ENCODE assay signal across 25 mouse cellular contexts in the genomic region with DNA sequence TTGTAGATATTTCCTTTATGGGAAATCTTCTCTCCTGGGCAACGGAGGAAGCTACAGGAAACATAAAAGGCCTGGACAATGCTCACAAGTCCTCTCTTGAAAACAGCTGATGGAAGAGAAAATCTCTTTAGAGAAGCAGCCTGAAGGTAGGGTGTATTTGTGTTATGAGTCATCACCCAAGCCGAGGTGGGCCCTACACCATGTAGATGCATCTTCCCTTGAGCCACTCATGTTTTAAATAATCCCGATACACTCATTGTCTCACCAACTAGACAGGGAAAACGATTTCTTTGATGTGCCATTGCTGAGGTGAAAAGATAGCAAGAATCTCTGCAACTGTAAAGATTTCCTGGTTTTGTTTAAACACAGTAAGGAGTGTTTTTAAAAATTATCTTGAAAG.
"Had no signal": no experiment of that assay in that cellular context is flagged by ENCODE, and none has a peak within 500 bp of the region (broad histone marks: within the 10 kb centered on the region; RNA-seq: fewer than 3 reads in every experiment).

No protein-coding gene starts in this region.

- DNase-seq: cerebellum, adult 9-11 months; cerebellum, postnatal 10 days; cerebellum, postnatal 14 days; cerebellum, postnatal 25 days; cerebellum, postnatal 36 days; embryo, embryonic 11 days; forebrain, postnatal 0 days; gastrocnemius, adult 2 months; gastrocnemius, postnatal 10 days; gastrocnemius, postnatal 14 days; gastrocnemius, postnatal 25 days; gastrocnemius, postnatal 36 days; heart, adult 18-20 months; heart, adult 2 months had no signal

- H3K27ac ChIP-seq: embryonic facial prominence, embryonic 10.5 days; embryonic facial prominence, embryonic 12.5 days; embryonic facial prominence, embryonic 13.5 days; embryonic facial prominence, embryonic 15.5 days; forebrain, embryonic 10.5 days; forebrain, embryonic 12.5 days; forebrain, embryonic 13.5 days; gastrocnemius, adult 2 months; heart, adult 2 months; heart, embryonic 10.5 days had no signal

- H3K4me1 ChIP-seq: embryonic facial prominence, embryonic 10.5 days; embryonic facial prominence, embryonic 12.5 days; embryonic facial prominence, embryonic 13.5 days; embryonic facial prominence, embryonic 15.5 days; forebrain, embryonic 10.5 days; forebrain, embryonic 12.5 days; forebrain, embryonic 13.5 days; heart, embryonic 10.5 days had no signal

- H3K4me2 ChIP-seq: embryonic facial prominence, embryonic 12.5 days; embryonic facial prominence, embryonic 13.5 days; embryonic facial prominence, embryonic 15.5 days; forebrain, embryonic 12.5 days; forebrain, embryonic 13.5 days had no signal

- H3K9me3 ChIP-seq: embryonic facial prominence, embryonic 10.5 days; embryonic facial prominence, embryonic 12.5 days; embryonic facial prominence, embryonic 13.5 days; embryonic facial prominence, embryonic 15.5 days; forebrain, embryonic 10.5 days; forebrain, embryonic 12.5 days; forebrain, embryonic 13.5 days; heart, embryonic 10.5 days had no signal

- H3K4me3 ChIP-seq: embryonic facial prominence, embryonic 10.5 days; embryonic facial prominence, embryonic 12.5 days; embryonic facial prominence, embryonic 13.5 days; embryonic facial prominence, embryonic 15.5 days; erythroblast, embryonic 14.5 days; forebrain, embryonic 10.5 days; forebrain, embryonic 12.5 days; forebrain, embryonic 13.5 days; gastrocnemius, adult 2 months; heart, adult 2 months; heart, embryonic 10.5 days had no signal

- H3K36me3 ChIP-seq: embryonic facial prominence, embryonic 10.5 days; embryonic facial prominence, embryonic 12.5 days; embryonic facial prominence, embryonic 13.5 days; embryonic facial prominence, embryonic 15.5 days; forebrain, embryonic 10.5 days; forebrain, embryonic 12.5 days; heart, embryonic 10.5 days had no signal

- ATAC-seq: forebrain, embryonic 13.5 days; forebrain, embryonic 14.5 days; forebrain, embryonic 16.5 days; forebrain, postnatal 0 days had no signal

- H3K9ac ChIP-seq: embryonic facial prominence, embryonic 12.5 days; embryonic facial prominence, embryonic 13.5 days; embryonic facial prominence, embryonic 15.5 days; forebrain, embryonic 12.5 days; forebrain, embryonic 13.5 days; forebrain, postnatal 0 days had no signal

- H3K27me3 ChIP-seq: embryonic facial prominence, embryonic 12.5 days; embryonic facial prominence, embryonic 13.5 days; embryonic facial prominence, embryonic 15.5 days; forebrain, embryonic 12.5 days; forebrain, embryonic 13.5 days had no signal
